Mouse (Mus musculus) hindbrain, postnatal 0 days (tissue): ENCODE measurements around the gene Mypn. TPM values are rescaled to one million over a fixed set of nuclear protein-coding genes. Genes with fewer than 3 reads are reported as not detected.

Experiments
- ATAC-seq: fragments of 200-750 bp; cut with Nextera tagmentation; 2 replicates; pipeline ENCODE4 v1.8.0; 2017; ENCODE audit warnings: mild to moderate bottlenecking, moderate TSS enrichment, moderate library complexity
- DNase-seq: peaks from one replicate; pipeline ENCODE4 v3.0.0-alpha.2; 2015; ENCODE audit warnings: low spot score
- H3K27ac ChIP-seq: fragments of 300-500 bp; sonication (generic); 2 replicates; pipeline ENCODE4 v1.5.1; 2014; ENCODE audit warnings: mild to moderate bottlenecking
- H3K27me3 ChIP-seq: fragments of 300-500 bp; sonication (generic); 2 replicates; pipeline ENCODE4 v1.6.1; 2014; ENCODE audit warnings: low read length, mixed read lengths; ENCODE audit not compliant: insufficient read depth
- H3K36me3 ChIP-seq: fragments of 300-500 bp; sonication (generic); 2 replicates; pipeline ENCODE4 v1.6.1; 2014; ENCODE audit warnings: low read length, mixed read lengths; ENCODE audit not compliant: insufficient read depth
- H3K4me1 ChIP-seq: fragments of 300-500 bp; sonication (generic); 2 replicates; pipeline ENCODE4 v1.6.1; 2014; ENCODE audit warnings: antibody characterized with exemption, low read length, mixed read lengths; ENCODE audit not compliant: insufficient read depth
- H3K4me2 ChIP-seq: fragments of 300-500 bp; sonication (generic); 2 replicates; pipeline ENCODE4 v1.6.1; 2014; ENCODE audit warnings: low read depth, mild to moderate bottlenecking, low read length, moderate library complexity, mixed read lengths
- H3K4me3 ChIP-seq: fragments of 300-500 bp; sonication (generic); 2 replicates; pipeline ENCODE4 v1.5.1; 2014; ENCODE audit warnings: low read length
- H3K9ac ChIP-seq: fragments of 300-500 bp; sonication (generic); replicated peaks from 2 replicates; pipeline ENCODE4 v1.6.1; 2014; ENCODE audit warnings: mild to moderate bottlenecking, low read length, moderate library complexity, mixed read lengths
- H3K9me3 ChIP-seq: fragments of 300-500 bp; sonication (generic); 2 replicates; pipeline ENCODE4 v1.6.1; 2016; ENCODE audit warnings: low read length, mixed read lengths
- CTCF ChIP-seq: IDR thresholded peaks from 2 replicates; pipeline ENCODE4 v1.5.1; 2016; ENCODE audit warnings: antibody characterized with exemption, control low read depth, low read depth
- WGBS: fragments of 180-500 bp; shearing (Covaris S2); extraction: QIAGEN DNeasy Blood & Tissue Kit; methylation state at CpG from one replicate; pipeline ENCODE4 v1.1.7; 2014; 5-methylcytosine and 5-hydroxymethylcytosine counted together
- polyA plus RNA-seq: library from polyadenylated mRNA; unstranded; fragments of >200 nt; fragmentation: Nextera tagmentation; extraction: Ambion mirVana; gene quantifications from 2 replicates; pipeline ENCODE4 v1.2.1, GENCODE M21; 2015
- total RNA-seq: library from RNA; depleted of rRNA; stranded (reverse); fragments of >200 nt; gene quantifications from 2 replicates; pipeline ENCODE4 v1.2.3, GENCODE M21; 2014

The Mypn gene
- total and polyA plus RNA-seq, 2 experiments from 2014 or later = 0.16 to 0.79 TPM

DNA sequence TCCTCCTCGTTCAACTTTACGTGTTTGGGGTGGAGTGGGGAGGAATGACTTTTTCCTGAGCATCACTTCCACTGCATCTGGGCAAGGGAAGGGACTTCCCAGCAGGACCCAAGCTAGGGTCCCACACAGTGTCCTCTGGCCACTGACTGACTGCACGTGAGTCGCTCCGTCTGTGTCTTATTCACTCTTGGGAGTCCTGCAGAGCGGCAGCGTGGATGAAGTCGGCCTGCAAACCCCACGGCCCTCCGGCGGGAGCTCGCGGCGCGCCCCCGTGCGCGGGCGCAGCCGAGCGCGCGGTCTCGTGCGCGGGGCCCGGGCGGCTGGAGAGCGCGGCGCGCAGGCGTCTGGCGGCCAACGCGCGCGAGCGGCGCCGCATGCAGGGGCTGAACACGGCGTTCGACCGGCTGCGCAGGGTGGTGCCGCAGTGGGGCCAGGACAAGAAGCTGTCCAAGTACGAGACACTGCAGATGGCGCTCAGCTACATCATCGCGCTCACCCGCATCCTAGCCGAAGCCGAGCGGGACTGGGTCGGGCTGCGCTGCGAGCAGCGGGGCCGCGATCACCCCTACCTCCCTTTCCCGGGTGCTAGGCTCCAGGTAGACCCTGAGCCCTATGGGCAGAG, 103.7 kb downstream of the Mypn start:
- no peaks in the 10 kb centered on the region for H3K9me3 ChIP-seq
- H3K4me3 ChIP-seq = peak overlapping the region; percentile 74
- ATAC-seq (peak; percentile 91), DNase-seq (peak; percentile 88)
- peak overlapping the region; percentile 84 for H3K4me2 ChIP-seq
- H3K36me3 ChIP-seq = no peaks in the 10 kb centered on the region
- WGBS = under 1% methylated on average over 61 of the region's 62 CpGs
- TF ChIP-seq CTCF = no peak
- peak overlapping the region; percentile 71 for H3K27ac ChIP-seq
- H3K4me1 ChIP-seq = no peaks in the 10 kb centered on the region
- peak overlapping the region; percentile 74 for H3K9ac ChIP-seq
- H3K27me3 ChIP-seq = no peaks in the 10 kb centered on the region; the same call in 1 of the 2 replicates

DNA sequence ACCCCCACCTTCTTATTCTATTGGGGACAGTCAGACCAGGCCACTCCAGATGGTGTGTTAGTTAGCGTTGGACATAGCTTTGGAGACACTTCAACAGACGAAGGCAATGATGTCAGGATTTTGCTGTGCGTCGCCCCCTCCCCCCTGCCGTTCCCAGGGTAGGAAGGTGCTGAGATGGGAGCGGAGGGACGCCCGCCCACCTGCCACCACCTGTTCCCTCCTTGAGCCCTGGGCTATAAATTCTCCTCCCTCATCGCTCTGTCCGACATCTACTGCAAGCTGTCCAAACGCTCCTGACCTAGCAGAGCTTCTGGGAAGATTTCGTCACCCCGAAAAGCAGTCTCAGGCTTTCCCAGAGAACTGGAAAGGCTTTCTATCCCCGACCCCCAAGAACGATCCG, 104.2 kb downstream of the Mypn start, which contains the start of gene Atoh7:
TSS of gene Atoh7 (plus strand) at position 131 of the 400 bp plus-strand sequence.
- Histone ChIP-seq H3K27ac (peak within 1 kb of the TSS; percentile 71), H3K36me3 (no peaks in the 10 kb centered on the region), H3K9ac (peak within 1 kb of the TSS; percentile 74), H3K27me3 (no peaks in the 10 kb centered on the region; the same call in 1 of the 2 replicates), H3K4me2 (peak within 1 kb of the TSS; percentile 84), H3K4me1 (no peaks in the 10 kb centered on the region), H3K9me3 (no peaks in the 10 kb centered on the region), H3K4me3 (peak within 1 kb of the TSS; percentile 74)
- TF ChIP-seq CTCF = no peak
- ATAC-seq = peak; percentile 50; the same call in 1 of the 2 replicates
- peak; percentile 8 for DNase-seq
- 7% methylated on average over 16 of the region's 16 CpGs for WGBS

DNA sequence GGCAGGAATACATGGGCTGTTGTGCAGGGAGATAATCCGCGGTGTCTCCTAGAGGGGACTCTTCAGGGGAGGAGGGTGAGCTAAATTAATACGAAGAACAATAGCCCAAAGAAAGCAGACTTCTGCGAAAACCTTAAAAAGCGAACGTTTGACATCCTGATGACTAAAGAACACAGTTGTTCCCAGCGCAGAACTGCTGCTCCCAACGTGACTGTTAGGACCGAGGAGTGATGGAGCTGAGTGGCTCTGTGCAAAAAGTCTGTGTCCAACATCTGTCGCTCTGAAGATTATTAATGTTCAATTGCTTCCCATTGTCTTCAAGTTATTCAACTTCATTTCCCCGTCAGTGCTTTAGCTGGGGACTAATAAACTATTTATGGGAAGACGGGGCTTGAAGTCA, 105.6 kb downstream of the Mypn start:
- Histone ChIP-seq H3K4me2 (no peak overlapping the region), H3K36me3 (no peaks in the 10 kb centered on the region), H3K27ac (no peak overlapping the region), H3K27me3 (no peaks in the 10 kb centered on the region; the same call in 1 of the 2 replicates), H3K9me3 (no peaks in the 10 kb centered on the region), H3K4me3 (no peak overlapping the region), H3K4me1 (no peaks in the 10 kb centered on the region), H3K9ac (no peak overlapping the region)
- 53% methylated on average over 12 of the region's 12 CpGs for WGBS
- no peak for TF ChIP-seq CTCF
- ATAC-seq (no peak), DNase-seq (no peak)

GRCm38 (mm10) chr10:63096757-63097156, 107.0 kb downstream of the Mypn start:
- no peaks in the 10 kb centered on the region for H3K4me1 ChIP-seq
- no peak overlapping the region for H3K4me2 ChIP-seq
- H3K4me3 ChIP-seq = no peak overlapping the region
- no peaks in the 10 kb centered on the region for H3K36me3 ChIP-seq
- no peaks in the 10 kb centered on the region for H3K9me3 ChIP-seq
- 75% methylated on average over 2 of the region's 2 CpGs for WGBS
- H3K27me3 ChIP-seq = no peaks in the 10 kb centered on the region; the same call in 1 of the 2 replicates
- ATAC-seq (no peak), DNase-seq (no peak)
- no peak for TF ChIP-seq CTCF
- H3K27ac ChIP-seq = no peak overlapping the region
- H3K9ac ChIP-seq = no peak overlapping the region

- Histone ChIP-seq H3K27ac (no peak overlapping the region), H3K9me3 (no peaks in the 10 kb centered on the region), H3K4me1 (peaks cover 4% of the 10 kb centered on the region; the same call in 1 of the 2 replicates), H3K36me3 (no peaks in the 10 kb centered on the region), H3K27me3 (no peaks in the 10 kb centered on the region; the same call in 1 of the 2 replicates), H3K4me2 (no peak overlapping the region), H3K9ac (no peak overlapping the region), H3K4me3 (no peak overlapping the region)
- WGBS = 53% methylated on average over 10 of the region's 10 CpGs
- ATAC-seq (no peak), DNase-seq (peak; percentile 9)
- no peak for TF ChIP-seq CTCF
These were observed 110.9 kb downstream of the Mypn start for GRCm38 (mm10) chr10:63092616-63093550.

GRCm38 (mm10) chr10:63091915-63092314, 111.8 kb downstream of the Mypn start:
- H3K36me3 ChIP-seq = no peaks in the 10 kb centered on the region
- H3K4me2 ChIP-seq = no peak overlapping the region
- no peak overlapping the region for H3K27ac ChIP-seq
- H3K27me3 ChIP-seq = no peaks in the 10 kb centered on the region; the same call in 1 of the 2 replicates
- 75% methylated on average over 7 of the region's 7 CpGs for WGBS
- no peaks in the 10 kb centered on the region for H3K9me3 ChIP-seq
- peaks cover 4% of the 10 kb centered on the region; the same call in 1 of the 2 replicates for H3K4me1 ChIP-seq
- H3K9ac ChIP-seq = no peak overlapping the region
- ATAC-seq (no peak), DNase-seq (no peak)
- H3K4me3 ChIP-seq = no peak overlapping the region
- no peak for TF ChIP-seq CTCF
